Mouse (Mus musculus) right cerebral cortex, adult 2 months (tissue): ENCODE measurements around the gene Gm19410.
A peak's percentile ranks its signal among the peaks of the same experiment; 100 is the strongest.

Experiments
- DNase-seq, 2 experiments: peaks; one replicate each; pipeline ENCODE4 v3.0.0; 2021 to 2022; ENCODE audit warnings: low spot score in 2 of 2

The Gm19410 gene

GRCm38 (mm10) chr8:35765499-35766193, at the start of gene Gm19410:
Gene Gm19410, plus strand, starts transcription at chr8:35765790.
- DNase-seq, result peak; percentile 50 to 52

- DNase-seq, result no peak
Observed at GRCm38 (mm10) chr8:35730776-35731175, 34.8 kb upstream of the Gm19410 start.

- DNase-seq, result no peak
Observed at GRCm38 (mm10) chr8:35735438-35735837, 30.2 kb upstream of the Gm19410 start.

GRCm38 (mm10) chr8:35756202-35756601, 9.4 kb upstream of the Gm19410 start:
- DNase-seq, result no peak

GRCm38 (mm10) chr8:35765020-35765419, 570 bp upstream of the Gm19410 start:
- DNase-seq, result peak in 1 of 2 experiments; percentile 26

- DNase-seq, result peak; percentile 27 to 32
Observed at GRCm38 (mm10) chr8:35773508-35773907, 7.9 kb downstream of the Gm19410 start.
